Mouse (Mus musculus) midbrain, postnatal 0 days (tissue): ENCODE measurements around the gene St6gal1. TPM values are rescaled to one million over a fixed set of nuclear protein-coding genes. Genes with fewer than 3 reads are reported as not detected.

Experiments used
- ATAC-seq: fragments of 200-750 bp; cut with Nextera tagmentation; 2 replicates; pipeline ENCODE4 v1.8.0; 2017; ENCODE audit warnings: moderate number of reproducible peaks, mild to moderate bottlenecking, moderate TSS enrichment, moderate library complexity; ENCODE audit not compliant: low FRiP score
- DNase-seq: peaks from one replicate; pipeline ENCODE4 v3.0.0-alpha.2; 2015; ENCODE audit warnings: low spot score
- H3K27ac ChIP-seq: fragments of 300-500 bp; sonication (generic); 2 replicates; pipeline ENCODE4 v1.5.1; 2014; ENCODE audit warnings: low read depth, mild to moderate bottlenecking, low read length, mixed read lengths
- H3K27me3 ChIP-seq: fragments of 300-500 bp; sonication (generic); 2 replicates; pipeline ENCODE4 v1.6.1; 2014; ENCODE audit warnings: low read length, control low read depth, mixed read lengths; ENCODE audit not compliant: insufficient read depth
- H3K36me3 ChIP-seq: fragments of 300-500 bp; sonication (generic); 2 replicates; pipeline ENCODE4 v1.6.1; 2014; ENCODE audit warnings: low read length, control low read depth, mixed read lengths; ENCODE audit not compliant: insufficient read depth
- H3K4me1 ChIP-seq: fragments of 300-500 bp; sonication (generic); 2 replicates; pipeline ENCODE4 v1.6.1; 2014; ENCODE audit warnings: mild to moderate bottlenecking, control low read depth, antibody characterized with exemption, low read length, mixed read lengths; ENCODE audit not compliant: insufficient read depth
- H3K4me2 ChIP-seq: fragments of 300-500 bp; sonication (generic); 2 replicates; pipeline ENCODE4 v1.6.1; 2014; ENCODE audit warnings: low read depth, mild to moderate bottlenecking, low read length, mixed read lengths; ENCODE audit not compliant: poor library complexity, severe bottlenecking
- H3K4me3 ChIP-seq: fragments of 300-500 bp; sonication (generic); 2 replicates; pipeline ENCODE4 v1.5.1; 2014; ENCODE audit warnings: low read depth, mild to moderate bottlenecking, low read length, moderate library complexity
- H3K9ac ChIP-seq: fragments of 300-500 bp; sonication (generic); replicated peaks from 2 replicates; pipeline ENCODE4 v1.6.1; 2014; ENCODE audit warnings: mild to moderate bottlenecking, low read length, moderate library complexity, mixed read lengths; ENCODE audit not compliant: poor library complexity, severe bottlenecking
- H3K9me3 ChIP-seq: fragments of 300-500 bp; sonication (generic); 2 replicates; pipeline ENCODE4 v1.6.1; 2016; ENCODE audit warnings: low read length, control low read depth
- CTCF ChIP-seq: IDR thresholded peaks from 2 replicates; pipeline ENCODE4 v1.5.1; 2016; ENCODE audit warnings: antibody characterized with exemption, mild to moderate bottlenecking
- WGBS: fragments of 180-500 bp; shearing (Covaris S2); extraction: QIAGEN DNeasy Blood & Tissue Kit; methylation state at CpG from one replicate; pipeline ENCODE4 v1.1.7; 2014; 5-methylcytosine and 5-hydroxymethylcytosine counted together
- polyA plus RNA-seq: library from polyadenylated mRNA; unstranded; fragments of >200 nt; fragmentation: Nextera tagmentation; extraction: Ambion mirVana; gene quantifications from 2 replicates; pipeline ENCODE4 v1.2.1, GENCODE M21; 2015
- total RNA-seq: library from RNA; depleted of rRNA; stranded (reverse); fragments of >200 nt; gene quantifications from 2 replicates; pipeline ENCODE4 v1.2.3, GENCODE M21; 2014

The St6gal1 gene
- total and polyA plus RNA-seq, 2 experiments from 2014 or later, result 12.0 to 20.6 TPM

- DNase-seq (no peak), ATAC-seq (no peak)
- TF ChIP-seq CTCF, result peak; percentile 33
- Histone ChIP-seq H3K4me2 (no peak overlapping the region), H3K36me3 (no peaks in the 10 kb centered on the region), H3K9me3 (no peaks in the 10 kb centered on the region), H3K4me1 (no peaks in the 10 kb centered on the region; the same call in 1 of the 2 replicates), H3K9ac (no peak overlapping the region), H3K27me3 (no peaks in the 10 kb centered on the region), H3K4me3 (no peak overlapping the region), H3K27ac (no peak overlapping the region)
- 88% methylated on average over 3 of the region's 3 CpGs for WGBS
These were observed 5.4 kb downstream of the St6gal1 start for GRCm38 (mm10) chr16:23229945-23230344.

GRCm38 (mm10) chr16:23231168-23231567, 6.6 kb downstream of the St6gal1 start:
- Histone ChIP-seq H3K4me2 (no peak overlapping the region), H3K36me3 (no peaks in the 10 kb centered on the region), H3K9me3 (no peaks in the 10 kb centered on the region), H3K4me1 (no peaks in the 10 kb centered on the region; the same call in 1 of the 2 replicates), H3K27me3 (no peaks in the 10 kb centered on the region), H3K4me3 (no peak overlapping the region), H3K27ac (no peak overlapping the region), H3K9ac (no peak overlapping the region)
- no peak for ATAC-seq
- no peak for DNase-seq
- 83% methylated on average over 4 of the region's 4 CpGs for WGBS
- TF ChIP-seq CTCF, result no peak

GRCm38 (mm10) chr16:23232691-23233090, 8.2 kb downstream of the St6gal1 start:
- H3K27me3 ChIP-seq, result no peaks in the 10 kb centered on the region
- H3K36me3 ChIP-seq, result no peaks in the 10 kb centered on the region
- TF ChIP-seq CTCF, result no peak
- H3K27ac ChIP-seq, result no peak overlapping the region
- ATAC-seq (no peak), DNase-seq (no peak)
- no peaks in the 10 kb centered on the region; the same call in 1 of the 2 replicates for H3K4me1 ChIP-seq
- no peak overlapping the region for H3K4me2 ChIP-seq
- 81% methylated on average over 7 of the region's 7 CpGs for WGBS
- H3K4me3 ChIP-seq, result no peak overlapping the region
- no peak overlapping the region for H3K9ac ChIP-seq
- H3K9me3 ChIP-seq, result no peaks in the 10 kb centered on the region

- H3K4me2 ChIP-seq, result no peak overlapping the region
- WGBS, result 96% methylated on average over 10 of the region's 10 CpGs
- H3K36me3 ChIP-seq, result no peaks in the 10 kb centered on the region
- no peak overlapping the region for H3K4me3 ChIP-seq
- no peak for TF ChIP-seq CTCF
- H3K9me3 ChIP-seq, result no peaks in the 10 kb centered on the region
- DNase-seq, result no peak
- no peak for ATAC-seq
- no peaks in the 10 kb centered on the region for H3K27me3 ChIP-seq
- no peak overlapping the region for H3K9ac ChIP-seq
- no peaks in the 10 kb centered on the region for H3K4me1 ChIP-seq
- no peak overlapping the region for H3K27ac ChIP-seq
These were observed 9.0 kb downstream of the St6gal1 start for GRCm38 (mm10) chr16:23233496-23233895.

- no peak for ATAC-seq
- no peak overlapping the region for H3K4me2 ChIP-seq
These were observed 10.0 kb downstream of the St6gal1 start for GRCm38 (mm10) chr16:23234557-23234956.

GRCm38 (mm10) chr16:23235173-23235694, 10.7 kb downstream of the St6gal1 start:
- ATAC-seq, result no peak
- Histone ChIP-seq H3K27ac (no peak overlapping the region), H3K4me1 (no peaks in the 10 kb centered on the region), H3K4me2 (no peak overlapping the region), H3K27me3 (no peaks in the 10 kb centered on the region), H3K36me3 (no peaks in the 10 kb centered on the region), H3K4me3 (no peak overlapping the region), H3K9me3 (no peaks in the 10 kb centered on the region), H3K9ac (no peak overlapping the region)
- no peak for TF ChIP-seq CTCF
- no peak for DNase-seq
- 67% methylated on average over 7 of the region's 7 CpGs for WGBS

More at GRCm38 (mm10) chr16:23234557-23234956, 10.0 kb downstream of the St6gal1 start:
- no peak for DNase-seq
- no peaks in the 10 kb centered on the region for H3K27me3 ChIP-seq
- no peaks in the 10 kb centered on the region for H3K36me3 ChIP-seq
- no peaks in the 10 kb centered on the region for H3K9me3 ChIP-seq
- H3K4me3 ChIP-seq, result no peak overlapping the region
- H3K27ac ChIP-seq, result no peak overlapping the region
- no peak overlapping the region for H3K9ac ChIP-seq
- TF ChIP-seq CTCF, result no peak
- WGBS, result 92% methylated on average over 5 of the region's 5 CpGs
- no peaks in the 10 kb centered on the region for H3K4me1 ChIP-seq
